Mouse (Mus musculus): ENCODE results near the gene Hcst. TPM values are rescaled to one million over a fixed set of nuclear protein-coding genes. Genes with fewer than 3 reads are reported as not detected.

Gene Hcst
- polyA plus RNA-seq, 1 experiment from 2014 or later = 0.89 TPM

- Histone ChIP-seq H3K27ac (replicated peaks in 1 of 2; ENCODE audit: control insufficient read depth in 1 of 2, insufficient read depth in 1 of 2, low read depth in 2 of 2, low read length in 2 of 2) (no peak overlapping the region), H3K9me3 (ENCODE audit: control insufficient read depth, low read length) (peaks cover 8% of the 10 kb centered on the region), H3K9ac (ENCODE audit: low read length) (no peak overlapping the region), H3K4me2 (ENCODE audit: low read length) (no peak overlapping the region), H3K27me3 (ENCODE audit: control insufficient read depth, insufficient read depth, low read length) (peaks cover 2% of the 10 kb centered on the region), H3K4me1 (ENCODE audit: control insufficient read depth in 2 of 2, insufficient read depth in 2 of 2, low read length in 2 of 2) (peaks cover 0 to 11% of the 10 kb centered on the region in 2 experiments; a peak in 2 of 4 replicates), H3K4me3 (ENCODE audit: control insufficient read depth in 1 of 2, insufficient read depth in 1 of 2, low read depth in 1 of 2, low read length in 2 of 2) (no peak overlapping the region), H3K36me3 (ENCODE audit: control insufficient read depth, insufficient read depth, low read length) (no peaks in the 10 kb centered on the region)
- 68% methylated on average over 9 of the region's 9 CpGs for WGBS
- ATAC-seq (ENCODE audit: insufficient number of reproducible peaks, insufficient read depth, low FRiP score, low read depth) = no peak
Observed at GRCm38 (mm10) chr7:30417856-30418255, 1.8 kb downstream of the Hcst start.

- Histone ChIP-seq H3K27me3 (ENCODE audit: control insufficient read depth, insufficient read depth, low read length) (no peaks in the 10 kb centered on the region), H3K9me3 (ENCODE audit: control insufficient read depth, low read length) (no peaks in the 10 kb centered on the region), H3K36me3 (ENCODE audit: control insufficient read depth, insufficient read depth, low read length) (no peaks in the 10 kb centered on the region), H3K4me1 (ENCODE audit: control insufficient read depth in 2 of 2, insufficient read depth in 2 of 2, low read length in 2 of 2) (no peaks in the 10 kb centered on the region), H3K27ac (replicated peaks in 1 of 2; ENCODE audit: control insufficient read depth in 1 of 2, insufficient read depth in 1 of 2, low read depth in 2 of 2, low read length in 2 of 2) (no peak within 1 kb of the TSS), H3K4me3 (ENCODE audit: control insufficient read depth in 1 of 2, insufficient read depth in 1 of 2, low read depth in 1 of 2, low read length in 2 of 2) (no peak within 1 kb of the TSS), H3K9ac (ENCODE audit: low read length) (no peak within 1 kb of the TSS), H3K4me2 (ENCODE audit: low read length) (no peak within 1 kb of the TSS)
- no peak for ATAC-seq (ENCODE audit: insufficient number of reproducible peaks, insufficient read depth, low FRiP score, low read depth)
- 47% methylated on average over 5 of the region's 5 CpGs for WGBS
Observed at GRCm38 (mm10) chr7:30413596-30413995, 6.1 kb downstream of the Hcst start, which contains the start of gene Tyrobp. TSS of gene Tyrobp (plus strand) at chr7:30413760.

- Histone ChIP-seq H3K9ac (ENCODE audit: low read length) (no peak overlapping the region), H3K27ac (replicated peaks in 1 of 2; ENCODE audit: control insufficient read depth in 1 of 2, insufficient read depth in 1 of 2, low read depth in 2 of 2, low read length in 2 of 2) (no peak overlapping the region), H3K4me3 (ENCODE audit: control insufficient read depth in 1 of 2, insufficient read depth in 1 of 2, low read depth in 1 of 2, low read length in 2 of 2) (no peak overlapping the region), H3K27me3 (ENCODE audit: control insufficient read depth, insufficient read depth, low read length) (no peaks in the 10 kb centered on the region), H3K4me2 (ENCODE audit: low read length) (no peak overlapping the region), H3K36me3 (ENCODE audit: control insufficient read depth, insufficient read depth, low read length) (no peaks in the 10 kb centered on the region), H3K4me1 (ENCODE audit: control insufficient read depth in 2 of 2, insufficient read depth in 2 of 2, low read length in 2 of 2) (no peaks in the 10 kb centered on the region), H3K9me3 (ENCODE audit: control insufficient read depth, low read length) (no peaks in the 10 kb centered on the region)
- 33% methylated on average over 4 of the region's 4 CpGs for WGBS
- no peak for ATAC-seq (ENCODE audit: insufficient number of reproducible peaks, insufficient read depth, low FRiP score, low read depth)
Observed at GRCm38 (mm10) chr7:30412735-30413147, 6.9 kb downstream of the Hcst start.

GRCm38 (mm10) chr7:30411023-30411422 is 8.6 kb downstream of the Hcst start:
- Histone ChIP-seq H3K27me3 (ENCODE audit: control insufficient read depth, insufficient read depth, low read length) (no peaks in the 10 kb centered on the region), H3K36me3 (ENCODE audit: control insufficient read depth, insufficient read depth, low read length) (no peaks in the 10 kb centered on the region), H3K27ac (replicated peaks in 1 of 2; ENCODE audit: control insufficient read depth in 1 of 2, insufficient read depth in 1 of 2, low read depth in 2 of 2, low read length in 2 of 2) (no peak overlapping the region), H3K4me2 (ENCODE audit: low read length) (no peak overlapping the region), H3K9ac (ENCODE audit: low read length) (no peak overlapping the region), H3K9me3 (ENCODE audit: control insufficient read depth, low read length) (no peaks in the 10 kb centered on the region), H3K4me1 (ENCODE audit: control insufficient read depth in 2 of 2, insufficient read depth in 2 of 2, low read length in 2 of 2) (no peaks in the 10 kb centered on the region), H3K4me3 (ENCODE audit: control insufficient read depth in 1 of 2, insufficient read depth in 1 of 2, low read depth in 1 of 2, low read length in 2 of 2) (no peak overlapping the region)
- no peak for ATAC-seq (ENCODE audit: insufficient number of reproducible peaks, insufficient read depth, low FRiP score, low read depth)
- 57% methylated on average over 3 of the region's 3 CpGs for WGBS

GRCm38 (mm10) chr7:30409789-30410188 is 9.9 kb downstream of the Hcst start:
- 47% methylated on average over 2 of the region's 2 CpGs for WGBS
- H3K4me3 ChIP-seq (ENCODE audit: control insufficient read depth in 1 of 2, insufficient read depth in 1 of 2, low read depth in 1 of 2, low read length in 2 of 2) = no peak overlapping the region
- H3K9ac ChIP-seq (ENCODE audit: low read length) = no peak overlapping the region
- ATAC-seq (ENCODE audit: insufficient number of reproducible peaks, insufficient read depth, low FRiP score, low read depth) = no peak
- H3K36me3 ChIP-seq (ENCODE audit: control insufficient read depth, insufficient read depth, low read length) = no peaks in the 10 kb centered on the region
- no peak overlapping the region for H3K4me2 ChIP-seq (ENCODE audit: low read length)
- H3K4me1 ChIP-seq (ENCODE audit: control insufficient read depth in 2 of 2, insufficient read depth in 2 of 2, low read length in 2 of 2) = no peaks in the 10 kb centered on the region
- no peaks in the 10 kb centered on the region for H3K9me3 ChIP-seq (ENCODE audit: control insufficient read depth, low read length)
- H3K27ac ChIP-seq (replicated peaks in 1 of 2; ENCODE audit: control insufficient read depth in 1 of 2, insufficient read depth in 1 of 2, low read depth in 2 of 2, low read length in 2 of 2) = no peak overlapping the region
- H3K27me3 ChIP-seq (ENCODE audit: control insufficient read depth, insufficient read depth, low read length) = no peaks in the 10 kb centered on the region

- Histone ChIP-seq H3K9ac (ENCODE audit: low read length) (no peak overlapping the region), H3K27ac (replicated peaks in 1 of 2; ENCODE audit: control insufficient read depth in 1 of 2, insufficient read depth in 1 of 2, low read depth in 2 of 2, low read length in 2 of 2) (no peak overlapping the region), H3K36me3 (ENCODE audit: control insufficient read depth, insufficient read depth, low read length) (no peaks in the 10 kb centered on the region), H3K27me3 (ENCODE audit: control insufficient read depth, insufficient read depth, low read length) (no peaks in the 10 kb centered on the region), H3K4me3 (ENCODE audit: control insufficient read depth in 1 of 2, insufficient read depth in 1 of 2, low read depth in 1 of 2, low read length in 2 of 2) (no peak overlapping the region), H3K4me2 (ENCODE audit: low read length) (no peak overlapping the region), H3K9me3 (ENCODE audit: control insufficient read depth, low read length) (no peaks in the 10 kb centered on the region), H3K4me1 (ENCODE audit: control insufficient read depth in 2 of 2, insufficient read depth in 2 of 2, low read length in 2 of 2) (no peaks in the 10 kb centered on the region)
- ATAC-seq (ENCODE audit: insufficient number of reproducible peaks, insufficient read depth, low FRiP score, low read depth) = no peak
- WGBS = 71% methylated on average over 3 of the region's 3 CpGs
Observed at GRCm38 (mm10) chr7:30408639-30409038, 11.0 kb downstream of the Hcst start.

- H3K9me3 ChIP-seq (ENCODE audit: control insufficient read depth, low read length) = no peaks in the 10 kb centered on the region
- H3K4me3 ChIP-seq (ENCODE audit: control insufficient read depth in 1 of 2, insufficient read depth in 1 of 2, low read depth in 1 of 2, low read length in 2 of 2) = no peak overlapping the region
- no peak overlapping the region for H3K27ac ChIP-seq (replicated peaks in 1 of 2; ENCODE audit: control insufficient read depth in 1 of 2, insufficient read depth in 1 of 2, low read depth in 2 of 2, low read length in 2 of 2)
- ATAC-seq (ENCODE audit: insufficient number of reproducible peaks, insufficient read depth, low FRiP score, low read depth) = no peak
- H3K4me1 ChIP-seq (ENCODE audit: control insufficient read depth in 2 of 2, insufficient read depth in 2 of 2, low read length in 2 of 2) = no peaks in the 10 kb centered on the region
- H3K36me3 ChIP-seq (ENCODE audit: control insufficient read depth, insufficient read depth, low read length) = no peaks in the 10 kb centered on the region
- no peak overlapping the region for H3K4me2 ChIP-seq (ENCODE audit: low read length)
- H3K9ac ChIP-seq (ENCODE audit: low read length) = no peak overlapping the region
- no peaks in the 10 kb centered on the region for H3K27me3 ChIP-seq (ENCODE audit: control insufficient read depth, insufficient read depth, low read length)
- 55% methylated on average over 4 of the region's 4 CpGs for WGBS
Observed at GRCm38 (mm10) chr7:30402343-30402742, 17.3 kb downstream of the Hcst start.

- ATAC-seq (ENCODE audit: insufficient number of reproducible peaks, insufficient read depth, low FRiP score, low read depth) = no peak
- no peak overlapping the region for H3K27ac ChIP-seq (replicated peaks in 1 of 2; ENCODE audit: control insufficient read depth in 1 of 2, insufficient read depth in 1 of 2, low read depth in 2 of 2, low read length in 2 of 2)
- H3K9me3 ChIP-seq (ENCODE audit: control insufficient read depth, low read length) = no peaks in the 10 kb centered on the region
- no peak overlapping the region for H3K4me2 ChIP-seq (ENCODE audit: low read length)
- no peak overlapping the region for H3K4me3 ChIP-seq (ENCODE audit: control insufficient read depth in 1 of 2, insufficient read depth in 1 of 2, low read depth in 1 of 2, low read length in 2 of 2)
- no peaks in the 10 kb centered on the region for H3K27me3 ChIP-seq (ENCODE audit: control insufficient read depth, insufficient read depth, low read length)
- H3K9ac ChIP-seq (ENCODE audit: low read length) = no peak overlapping the region
- no peaks in the 10 kb centered on the region for H3K36me3 ChIP-seq (ENCODE audit: control insufficient read depth, insufficient read depth, low read length)
- no peaks in the 10 kb centered on the region for H3K4me1 ChIP-seq (ENCODE audit: control insufficient read depth in 2 of 2, insufficient read depth in 2 of 2, low read length in 2 of 2)
- 55% methylated on average over 7 of the region's 7 CpGs for WGBS
Observed at GRCm38 (mm10) chr7:30399671-30400070, 20.0 kb downstream of the Hcst start.

All from heart, embryonic 14.5 days (tissue).